Mouse (Mus musculus) testis, adult 2 months (tissue): Measurements from ENCODE around the gene Cep164.

ENCODE experiments used
- CTCF ChIP-seq: fragments of 200-500 bp; IDR thresholded peaks from 2 replicates; pipeline ENCODE4 v1.5.1; 2012; ENCODE audit warnings: low read depth, mild to moderate bottlenecking, inconsistent platforms, low read length, moderate library complexity; ENCODE audit not compliant: control insufficient read depth, insufficient read depth, insufficient replicate concordance
- POLR2A ChIP-seq: fragments of 200-500 bp; IDR thresholded peaks from 2 replicates; pipeline ENCODE4 v1.6.1; 2012; ENCODE audit warnings: low read depth, mild to moderate bottlenecking, inconsistent platforms, low read length, moderate library complexity; ENCODE audit not compliant: control insufficient read depth

DNA sequence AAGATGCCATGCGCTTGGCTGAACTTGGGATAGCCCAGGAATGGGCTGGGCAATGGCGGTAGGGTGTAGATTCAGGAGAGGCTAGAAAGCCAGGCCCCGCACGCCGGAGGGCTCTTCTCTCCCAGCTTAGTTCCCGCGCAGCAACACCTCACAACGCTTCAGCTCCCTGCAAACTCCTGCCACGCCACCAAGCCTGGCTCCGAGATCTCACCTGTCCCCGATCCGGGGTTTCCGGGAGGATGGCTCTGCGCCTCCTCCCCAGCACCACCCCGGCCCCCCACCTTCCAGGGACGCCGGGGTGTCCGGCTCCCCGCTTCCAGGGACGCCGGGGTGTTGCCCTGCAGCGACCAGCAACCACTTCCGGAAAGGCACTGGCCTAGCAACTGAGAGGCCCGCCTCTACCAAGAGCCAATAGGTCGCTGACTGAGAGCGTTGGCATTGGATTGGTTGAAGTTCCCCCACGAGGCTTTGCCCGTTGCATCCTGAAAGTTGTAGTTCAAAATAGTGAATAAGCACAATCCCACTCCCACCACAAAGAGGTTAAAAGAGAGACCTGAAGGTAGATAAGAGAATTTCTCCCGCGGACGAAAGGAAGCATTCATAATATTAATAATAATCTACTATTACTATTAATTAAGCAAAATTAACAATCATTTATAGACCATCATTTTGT lies at the start of gene Cep164:
- peak; percentile 61; the same call in 1 of the 2 replicates for TF ChIP-seq POLR2A
- no peak for TF ChIP-seq CTCF
